Mouse (Mus musculus): ENCODE measurements at regions not wholly inside any gene's neighbourhood (a gene's known extent, or its start where the extent isn't known, plus 50 kb on each side); places are given as distances from the start of the nearest gene placed in this dataset.
"Not testable (repeated sequence)": the region's sequence is repeated elsewhere in the genome, so short reads cannot be mapped to it uniquely, and the experiment has no call there.

- DNase-seq (ENCODE audit: low spot score) = no peak
Observed at GRCm38 (mm10) chr15:11476248-11476647, 76.8 kb upstream of the Tars start.

- DNase-seq (ENCODE audit: low spot score) = no peak
Observed at GRCm38 (mm10) chr15:11463341-11463740, 63.9 kb upstream of the Tars start.

GRCm38 (mm10) chr15:11461575-11461974 lies 62.1 kb upstream of the Tars start:
- DNase-seq (ENCODE audit: low spot score) = not testable (repeated sequence)

GRCm38 (mm10) chr15:11459306-11459705 lies 59.8 kb upstream of the Tars start:
- no peak for DNase-seq (ENCODE audit: low spot score)

GRCm38 (mm10) chr15:11457278-11457677 lies 57.8 kb upstream of the Tars start:
- no peak for DNase-seq (ENCODE audit: low spot score)

GRCm38 (mm10) chr15:11455982-11456381 lies 56.5 kb upstream of the Tars start:
- DNase-seq (ENCODE audit: low spot score) = no peak

- DNase-seq (ENCODE audit: low spot score) = no peak
Observed at GRCm38 (mm10) chr15:11455366-11455785, 55.9 kb upstream of the Tars start.

- DNase-seq (ENCODE audit: low spot score) = no peak
Observed at GRCm38 (mm10) chr15:11453997-11454396, 54.5 kb upstream of the Tars start.

- no peak for DNase-seq (ENCODE audit: low spot score)
Observed at GRCm38 (mm10) chr15:11451635-11452034, 52.2 kb upstream of the Tars start.

Data from ovary, postnatal 14 days (tissue).